8 mouse cellular contexts compared by ENCODE assay signal in genomic region chr5:114461238-114461637, GRCm38 (mm10). TPM values are rescaled to one million over a fixed set of nuclear protein-coding genes. Genes with fewer than 3 reads are reported as not detected.
DNase-seq lines count a peak whose midpoint lies in the region; ATAC-seq and TF ChIP-seq lines count a peak whose summit lies in the region.

No protein-coding gene starts in this region.

- intact Hi-C loops in left cerebral cortex, postnatal 25 days (cut with DNase I), result loop anchor here (2.0 to 5.0 kb wide), 2 partner anchors 108 to 146 kb away; partner anchors contain the start of gene Fam222a

- peak; percentile 89 for DNase-seq in hindbrain, embryonic 10.5 days (ENCODE audit: low spot score)
- DNase-seq in embryo, embryonic 10 days (ENCODE audit: low spot score), result peak; percentile 90
- DNase-seq in gastrocnemius, postnatal 10 days, result peak; percentile 88
- DNase-seq in left cerebral cortex, postnatal 25 days (ENCODE audit: low spot score in 2 of 2), result peak; percentile 71 to 75
- peak; percentile 87 for DNase-seq in midbrain, embryonic 14.5 days
- DNase-seq in spleen, adult 2 months (ENCODE audit: low read depth in 1 of 2, low spot score in 2 of 2), result peak; percentile 44 to 75

- peaks cover 66% of the 10 kb centered on the region for H3K4me1 ChIP-seq in hindbrain, embryonic 10.5 days (replicated peaks)
- H3K4me1 ChIP-seq in hindbrain, embryonic 13.5 days (replicated peaks), result peaks cover 41% of the 10 kb centered on the region
- no peaks in the 10 kb centered on the region for H3K4me1 ChIP-seq in intestine, postnatal 0 days (replicated peaks; ENCODE audit: control insufficient read depth, insufficient read depth, low read length)
- H3K4me1 ChIP-seq in midbrain, embryonic 14.5 days (ENCODE audit: control insufficient read depth, insufficient read depth, low read length), result peaks cover 11% of the 10 kb centered on the region
- H3K4me1 ChIP-seq in spleen, adult 2 months (ENCODE audit: control insufficient read depth, insufficient read depth, insufficient read length), result no peaks in the 10 kb centered on the region

- no peak overlapping the region for H3K4me2 ChIP-seq in hindbrain, embryonic 13.5 days
- no peak overlapping the region for H3K4me2 ChIP-seq in intestine, postnatal 0 days (replicated peaks; ENCODE audit: low read depth)
- no peak overlapping the region for H3K4me2 ChIP-seq in midbrain, embryonic 14.5 days (ENCODE audit: low read length)

- H3K9ac ChIP-seq in hindbrain, embryonic 13.5 days, result no peak overlapping the region
- H3K9ac ChIP-seq in intestine, postnatal 0 days (ENCODE audit: low read depth, low read length), result no peak overlapping the region
- no peak overlapping the region for H3K9ac ChIP-seq in midbrain, embryonic 14.5 days (replicated peaks; ENCODE audit: low read length)

- 0 out of 2 replicates have a peak, but pooled peaks cover 3% of the 10 kb centered on the region for H3K36me3 ChIP-seq in hindbrain, embryonic 10.5 days
- no peaks in the 10 kb centered on the region for H3K36me3 ChIP-seq in hindbrain, embryonic 13.5 days
- no peaks in the 10 kb centered on the region; the same call in 1 of the 2 replicates for H3K36me3 ChIP-seq in intestine, postnatal 0 days (ENCODE audit: control insufficient read depth, insufficient read depth)
- H3K36me3 ChIP-seq in midbrain, embryonic 14.5 days (ENCODE audit: control insufficient read depth, insufficient read depth, low read length), result no peaks in the 10 kb centered on the region
- H3K36me3 ChIP-seq in spleen, adult 2 months (ENCODE audit: control insufficient read depth, insufficient read depth, low read length), result no peaks in the 10 kb centered on the region

- ATAC-seq in hindbrain, embryonic 13.5 days (ENCODE audit: low FRiP score), result no peak
- peak; percentile 29; the same call in 1 of the 2 replicates for ATAC-seq in intestine, postnatal 0 days
- ATAC-seq in midbrain, embryonic 14.5 days (ENCODE audit: low FRiP score, low TSS enrichment), result peak; percentile 41; the same call in 1 of the 2 replicates

- no peak for TF ChIP-seq POLR2A in spleen, adult 2 months (IDR thresholded peaks at IDR 0.05; ENCODE audit: low read depth, low read length)

- peak; percentile 98 for TF ChIP-seq CTCF in intestine, postnatal 0 days (IDR thresholded peaks at IDR 0.05; ENCODE audit: low read depth)
- TF ChIP-seq CTCF in spleen, adult 2 months (IDR thresholded peaks at IDR 0.05; ENCODE audit: extremely low read depth, insufficient read depth, insufficient read length, insufficient replicate concordance), result peak; percentile 94

- peak overlapping the region; percentile 68 for H3K27ac ChIP-seq in hindbrain, embryonic 10.5 days
- no peak overlapping the region for H3K27ac ChIP-seq in hindbrain, embryonic 13.5 days
- H3K27ac ChIP-seq in intestine, postnatal 0 days (ENCODE audit: low read depth, low read length), result no peak overlapping the region
- H3K27ac ChIP-seq in midbrain, embryonic 14.5 days (replicated peaks; ENCODE audit: low read depth, low read length), result no peak overlapping the region
- no peak overlapping the region for H3K27ac ChIP-seq in spleen, adult 2 months (ENCODE audit: insufficient read depth, low read length)

- H3K27me3 ChIP-seq in hindbrain, embryonic 10.5 days (ENCODE audit: insufficient read depth, poor library complexity, severe bottlenecking), result peaks cover 5% of the 10 kb centered on the region; the same call in 1 of the 2 replicates
- no peaks in the 10 kb centered on the region; the same call in 1 of the 2 replicates for H3K27me3 ChIP-seq in hindbrain, embryonic 13.5 days
- no peaks in the 10 kb centered on the region for H3K27me3 ChIP-seq in intestine, postnatal 0 days (replicated peaks; ENCODE audit: control insufficient read depth, insufficient read depth, low read length)
- H3K27me3 ChIP-seq in midbrain, embryonic 14.5 days (ENCODE audit: control insufficient read depth, insufficient read depth, low read length), result no peaks in the 10 kb centered on the region
- H3K27me3 ChIP-seq in spleen, adult 2 months (ENCODE audit: control insufficient read depth, insufficient read depth, low read length), result no peaks in the 10 kb centered on the region

- H3K4me3 ChIP-seq in hindbrain, embryonic 10.5 days, result no peak overlapping the region
- H3K4me3 ChIP-seq in hindbrain, embryonic 13.5 days, result no peak overlapping the region
- no peak overlapping the region for H3K4me3 ChIP-seq in intestine, postnatal 0 days (ENCODE audit: low read depth, low read length)
- no peak overlapping the region for H3K4me3 ChIP-seq in midbrain, embryonic 14.5 days (replicated peaks; ENCODE audit: low read depth, low read length)
- H3K4me3 ChIP-seq in spleen, adult 2 months (ENCODE audit: extremely low read depth, insufficient read depth, insufficient read length), result no peak overlapping the region

- 8% methylated on average over 7 of the region's 7 CpGs for WGBS in hindbrain, embryonic 10.5 days
- WGBS in hindbrain, embryonic 13.5 days, result 6% methylated on average over 7 of the region's 7 CpGs
- 9% methylated on average over 7 of the region's 7 CpGs for WGBS in intestine, postnatal 0 days
- 2% methylated on average over 7 of the region's 7 CpGs for WGBS in midbrain, embryonic 14.5 days
- WGBS in spleen, adult 2 months, result 10% methylated on average over 7 of the region's 7 CpGs

- H3K9me3 ChIP-seq in hindbrain, embryonic 10.5 days, result no peaks in the 10 kb centered on the region
- no peaks in the 10 kb centered on the region for H3K9me3 ChIP-seq in hindbrain, embryonic 13.5 days
- no peaks in the 10 kb centered on the region for H3K9me3 ChIP-seq in intestine, postnatal 0 days (ENCODE audit: control insufficient read depth)
- H3K9me3 ChIP-seq in midbrain, embryonic 14.5 days (ENCODE audit: control insufficient read depth, low read length), result no peaks in the 10 kb centered on the region

RNA-seq across cellular contexts. Expression of gene Mvk, which starts 17.2 kb away (rescaled TPM):
- 60.9 and 66.6 TPM in 2 replicates for polyA plus RNA-seq in hindbrain, embryonic 10.5 days (2016; fragmentation: Nextera tagmentation; extraction: Ambion mirVana)
- 50.0 and 54.0 TPM in 2 replicates for polyA plus RNA-seq in hindbrain, embryonic 13.5 days (2015; fragmentation: Nextera tagmentation; extraction: Ambion mirVana)
- 10 to 100 TPM; 13.8 to 15.1 TPM for total RNA-seq in gastrocnemius, postnatal 10 days (2021)
- 13.8 and 14.4 TPM in 2 replicates for polyA plus RNA-seq in intestine, postnatal 0 days (2015; fragmentation: Nextera tagmentation; extraction: Ambion mirVana)
- 10 to 100 TPM; 28.0 to 29.0 TPM for total RNA-seq in left cerebral cortex, postnatal 25 days (2021)
- 58.7 and 72.0 TPM in 2 replicates for polyA plus RNA-seq in midbrain, embryonic 14.5 days (2014; fragmentation: Nextera tagmentation; extraction: Ambion mirVana)
- 13.0 and 17.3 TPM in 2 replicates for polyA plus RNA-seq in spleen, adult 2 months (2012; rRNA removed)

RNA-seq across cellular contexts. Expression of gene Mmab, which starts 17.4 kb away (rescaled TPM):
- 30.1 TPM in 2 replicates for polyA plus RNA-seq in hindbrain, embryonic 10.5 days (2016; fragmentation: Nextera tagmentation; extraction: Ambion mirVana)
- 23.6 and 25.7 TPM in 2 replicates for polyA plus RNA-seq in hindbrain, embryonic 13.5 days (2015; fragmentation: Nextera tagmentation; extraction: Ambion mirVana)
- total RNA-seq in gastrocnemius, postnatal 10 days (2021), result 10 to 100 TPM; 10.4 to 11.0 TPM
- 7.3 and 8.0 TPM in 2 replicates for polyA plus RNA-seq in intestine, postnatal 0 days (2015; fragmentation: Nextera tagmentation; extraction: Ambion mirVana)
- total RNA-seq in left cerebral cortex, postnatal 25 days (2021), result 10 to 100 TPM; 19.2 to 20.3 TPM
- polyA plus RNA-seq in midbrain, embryonic 14.5 days (2014; fragmentation: Nextera tagmentation; extraction: Ambion mirVana), result 18.2 and 26.3 TPM in 2 replicates
- 8.0 and 8.6 TPM in 2 replicates for polyA plus RNA-seq in spleen, adult 2 months (2012; rRNA removed)
